Mouse (Mus musculus): ENCODE results near the gene Gsk3b.

GRCm38 (mm10) chr16:38057898-38058297, 30.9 kb upstream of the Gsk3b start:
- TF ChIP-seq CTCF (IDR thresholded peaks at IDR 0.05) (no peak), EP300 (IDR thresholded peaks at IDR 0.05) (no peak)

Data from lung, postnatal 0 days (tissue).